Mouse (Mus musculus) myocyte (in vitro differentiated cells): Measurements from ENCODE around the gene Ppp1r26. TPM values are rescaled to one million over a fixed set of nuclear protein-coding genes. Genes with fewer than 3 reads are reported as not detected.

ENCODE experiments used
- H3K27me3 ChIP-seq: one replicate; pipeline ENCODE4 v1.6.1; 2011; ENCODE audit not compliant: control insufficient read depth, insufficient read depth, insufficient read length
- H3K36me3 ChIP-seq: one replicate; pipeline ENCODE4 v1.6.1; 2011; ENCODE audit not compliant: control insufficient read depth, insufficient read depth
- H3K4me2 ChIP-seq: one replicate; pipeline ENCODE4 v1.6.1; 2011; ENCODE audit warnings: low read depth, control low read depth
- H3K4me3 ChIP-seq: one replicate; pipeline ENCODE4 v1.5.1; 2011; ENCODE audit warnings: mild to moderate bottlenecking, control low read depth, moderate library complexity
- H3K79me2 ChIP-seq: one replicate; pipeline ENCODE4 v1.6.1; 2011; ENCODE audit not compliant: control insufficient read depth, insufficient read depth
- H3ac ChIP-seq: one replicate; pipeline ENCODE4 v1.6.1; 2011; ENCODE audit not compliant: control insufficient read depth, insufficient read length
- CEBPB ChIP-seq: IDR thresholded peaks from 2 replicates; pipeline ENCODE4 v1.6.1; 2011; ENCODE audit warnings: mild to moderate bottlenecking, moderate library complexity; ENCODE audit not compliant: poor library complexity, insufficient read depth, severe bottlenecking
- E2F4 ChIP-seq: IDR thresholded peaks from one replicate; pipeline ENCODE4 v1.6.1; 2011; ENCODE audit warnings: mild to moderate bottlenecking, control low read depth, moderate library complexity; ENCODE audit not compliant: insufficient read depth
- MAX ChIP-seq: IDR thresholded peaks from one replicate; pipeline ENCODE4 v1.6.1; 2011; ENCODE audit warnings: low read depth, mild to moderate bottlenecking, control low read depth
- MYOD1 ChIP-seq, 3 experiments: IDR thresholded peaks; one replicate each; pipeline ENCODE4 v1.6.1; 2011; ENCODE audit warnings: control low read depth in 2 of 3, low read depth in 2 of 3, mild to moderate bottlenecking in 2 of 3, moderate library complexity in 1 of 3; ENCODE audit not compliant: insufficient read length in 2 of 3, control insufficient read depth in 1 of 3
- MYOG ChIP-seq, 3 experiments: IDR thresholded peaks; one replicate each; pipeline ENCODE4 v1.6.1; 2011; ENCODE audit warnings: control low read depth in 2 of 3, low read depth in 2 of 3, mild to moderate bottlenecking in 2 of 3; ENCODE audit not compliant: insufficient read length in 2 of 3, control insufficient read depth in 1 of 3, insufficient read depth in 1 of 3
- POLR2A ChIP-seq: IDR thresholded peaks from one replicate; pipeline ENCODE4 v1.6.1; 2011; ENCODE audit warnings: low read depth, mild to moderate bottlenecking, control low read depth, moderate library complexity; ENCODE audit not compliant: insufficient read length
- POLR2AphosphoS2 ChIP-seq: IDR thresholded peaks from one replicate; pipeline ENCODE4 v1.6.1; 2011; ENCODE audit warnings: low read depth, control low read depth; ENCODE audit not compliant: insufficient read length
- REST ChIP-seq: IDR thresholded peaks from one replicate; pipeline ENCODE4 v1.6.1; 2011; ENCODE audit warnings: mild to moderate bottlenecking, control low read depth, moderate library complexity; ENCODE audit not compliant: insufficient read depth, insufficient read length
- SRF ChIP-seq: IDR thresholded peaks from one replicate; pipeline ENCODE4 v1.6.1; 2011; ENCODE audit warnings: low read depth; ENCODE audit not compliant: control insufficient read depth, insufficient read length
- TCF12 ChIP-seq: IDR thresholded peaks from one replicate; pipeline ENCODE4 v1.6.1; 2011; ENCODE audit warnings: mild to moderate bottlenecking, control low read depth; ENCODE audit not compliant: poor library complexity, insufficient read depth, severe bottlenecking
- TCF3 ChIP-seq: IDR thresholded peaks from one replicate; pipeline ENCODE4 v1.6.1; 2011; ENCODE audit warnings: low read depth, control low read depth; ENCODE audit not compliant: insufficient read length
- USF1 ChIP-seq: IDR thresholded peaks from one replicate; pipeline ENCODE4 v1.6.1; 2011; ENCODE audit warnings: low read depth, mild to moderate bottlenecking, control low read depth, moderate library complexity
- polyA plus RNA-seq: library from polyadenylated mRNA; unstranded; fragments of >200 nt; fragmentation: generic; extraction: Trizol; gene quantifications from one replicate; pipeline ENCODE4 v1.2.1, GENCODE M21; 2012; ENCODE audit warnings: missing spikeins

Ppp1r26 gene
- polyA plus RNA-seq, 1 experiment = not detected

DNA sequence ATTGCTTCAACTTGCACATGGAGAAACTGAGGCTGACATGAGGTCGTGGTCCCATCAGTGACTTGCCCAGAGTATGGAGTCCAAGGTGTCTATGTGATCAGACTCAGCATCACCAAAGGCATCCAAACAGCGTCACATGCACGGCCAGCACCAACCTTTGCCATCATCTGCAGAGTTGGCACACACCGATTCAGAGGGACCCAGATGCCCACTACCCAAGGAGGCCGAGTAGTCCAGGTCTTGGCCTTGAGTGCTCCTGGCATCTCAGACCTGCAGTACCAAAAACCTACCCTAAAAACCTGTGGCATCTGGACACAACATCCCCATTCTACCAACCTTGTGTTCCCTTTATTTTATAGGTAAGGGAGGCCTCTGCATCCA is 31.9 kb upstream of the Ppp1r26 start:
- Histone ChIP-seq H3ac (no peak overlapping the region), H3K27me3 (no peaks in the 10 kb centered on the region), H3K36me3 (no peaks in the 10 kb centered on the region), H3K4me3 (no peak overlapping the region), H3K79me2 (no peaks in the 10 kb centered on the region), H3K4me2 (no peak overlapping the region)
- TF ChIP-seq MYOD1 (IDR thresholded peaks at IDR 0.05; ENCODE audit: control insufficient read depth in 1 of 3, insufficient read length in 2 of 3, low read depth in 2 of 3) = no peak
- no peak for TF ChIP-seq USF1
- no peak for TF ChIP-seq SRF
- no peak for TF ChIP-seq MYOG (IDR thresholded peaks at IDR 0.05; ENCODE audit: control insufficient read depth in 1 of 3, insufficient read depth in 1 of 3, insufficient read length in 2 of 3, low read depth in 2 of 3)
- no peak for TF ChIP-seq REST
- TF ChIP-seq MAX = no peak
- TF ChIP-seq E2F4 = no peak
- TF ChIP-seq POLR2AphosphoS2 = no peak
- TF ChIP-seq TCF3 = no peak
- no peak for TF ChIP-seq POLR2A
- no peak for TF ChIP-seq CEBPB
- no peak for TF ChIP-seq TCF12

DNA sequence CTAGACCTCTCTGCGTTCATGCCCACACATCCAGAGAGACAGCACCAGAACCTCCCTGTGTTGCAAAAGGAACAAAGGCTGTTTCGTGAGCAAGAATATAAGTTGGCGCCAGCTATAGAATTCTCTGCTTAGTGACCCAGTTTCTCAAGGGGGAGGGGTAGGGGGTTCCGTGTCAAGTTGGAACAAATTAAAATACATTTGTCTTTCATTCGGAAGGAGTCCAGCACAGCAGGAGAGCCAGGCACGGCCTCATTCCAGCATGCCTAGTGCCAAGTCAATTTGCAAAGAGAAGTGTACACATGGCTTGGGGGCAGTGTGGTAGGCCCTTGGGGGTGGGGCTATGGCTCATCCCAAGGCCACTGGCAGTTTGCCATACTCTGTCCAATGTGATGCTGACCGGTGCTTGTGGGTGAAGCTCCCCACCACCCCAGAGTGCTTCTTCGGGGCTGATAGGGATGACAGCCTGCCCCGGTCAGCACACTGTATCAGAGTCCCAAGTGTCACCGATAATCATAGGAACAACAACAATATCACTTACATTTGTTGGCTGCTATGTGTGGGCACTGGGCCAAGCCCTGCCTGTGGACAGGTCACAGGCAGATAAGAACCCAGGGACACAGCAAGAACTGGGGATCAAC is 31.1 kb upstream of the Ppp1r26 start:
- H3K4me2 ChIP-seq = no peak overlapping the region
- no peaks in the 10 kb centered on the region for H3K27me3 ChIP-seq
- TF ChIP-seq POLR2A (no peak), TCF3 (no peak), MAX (no peak), POLR2AphosphoS2 (no peak), SRF (no peak), E2F4 (no peak), MYOG (IDR thresholded peaks at IDR 0.05; ENCODE audit: control insufficient read depth in 1 of 3, insufficient read depth in 1 of 3, insufficient read length in 2 of 3, low read depth in 2 of 3) (no peak), REST (no peak), TCF12 (no peak), MYOD1 (IDR thresholded peaks at IDR 0.05; ENCODE audit: control insufficient read depth in 1 of 3, insufficient read length in 2 of 3, low read depth in 2 of 3) (no peak), USF1 (no peak), CEBPB (no peak)
- no peaks in the 10 kb centered on the region for H3K79me2 ChIP-seq
- H3ac ChIP-seq = no peak overlapping the region
- no peak overlapping the region for H3K4me3 ChIP-seq
- H3K36me3 ChIP-seq = no peaks in the 10 kb centered on the region

- TF ChIP-seq MAX (no peak), POLR2A (no peak), CEBPB (no peak), SRF (no peak), MYOG (IDR thresholded peaks at IDR 0.05; ENCODE audit: control insufficient read depth in 1 of 3, insufficient read depth in 1 of 3, insufficient read length in 2 of 3, low read depth in 2 of 3) (no peak), REST (no peak), USF1 (no peak), MYOD1 (IDR thresholded peaks at IDR 0.05; ENCODE audit: control insufficient read depth in 1 of 3, insufficient read length in 2 of 3, low read depth in 2 of 3) (no peak), TCF3 (no peak)
- no peak overlapping the region for H3K4me2 ChIP-seq
- no peak overlapping the region for H3K4me3 ChIP-seq
- no peak overlapping the region for H3ac ChIP-seq
- H3K79me2 ChIP-seq = no peaks in the 10 kb centered on the region
- no peaks in the 10 kb centered on the region for H3K36me3 ChIP-seq
- H3K27me3 ChIP-seq = no peaks in the 10 kb centered on the region
These were observed 30.1 kb upstream of the Ppp1r26 start for GRCm38 (mm10) chr2:28416511-28416910.

DNA sequence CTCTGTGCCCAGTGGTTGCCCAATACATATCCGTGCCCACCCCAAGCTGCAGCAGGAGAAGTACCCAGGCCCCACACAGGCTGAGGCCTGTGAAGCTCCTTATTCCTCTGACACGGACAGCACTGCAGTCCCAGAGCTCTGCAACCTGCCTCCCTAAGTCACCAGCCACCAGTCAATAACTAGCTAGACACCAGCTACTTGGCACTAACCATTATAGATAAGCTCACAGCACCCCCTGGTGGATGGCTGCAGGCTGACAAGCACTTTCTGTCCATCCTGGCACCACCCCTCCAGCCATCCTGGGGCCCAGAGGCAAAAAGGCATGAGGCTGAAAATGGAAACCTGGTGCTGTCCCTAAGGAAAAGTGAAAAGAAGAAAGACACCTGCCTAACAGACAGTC is 28.6 kb upstream of the Ppp1r26 start:
- no peaks in the 10 kb centered on the region for H3K79me2 ChIP-seq
- H3K36me3 ChIP-seq = no peaks in the 10 kb centered on the region
- TF ChIP-seq SRF (no peak), REST (no peak), MYOG (IDR thresholded peaks at IDR 0.05; ENCODE audit: control insufficient read depth in 1 of 3, insufficient read depth in 1 of 3, insufficient read length in 2 of 3, low read depth in 2 of 3) (no peak), CEBPB (no peak)
- H3K27me3 ChIP-seq = peaks cover 3% of the 10 kb centered on the region
- no peak overlapping the region for H3K4me3 ChIP-seq
- H3K4me2 ChIP-seq = no peak overlapping the region
- no peak overlapping the region for H3ac ChIP-seq

DNA sequence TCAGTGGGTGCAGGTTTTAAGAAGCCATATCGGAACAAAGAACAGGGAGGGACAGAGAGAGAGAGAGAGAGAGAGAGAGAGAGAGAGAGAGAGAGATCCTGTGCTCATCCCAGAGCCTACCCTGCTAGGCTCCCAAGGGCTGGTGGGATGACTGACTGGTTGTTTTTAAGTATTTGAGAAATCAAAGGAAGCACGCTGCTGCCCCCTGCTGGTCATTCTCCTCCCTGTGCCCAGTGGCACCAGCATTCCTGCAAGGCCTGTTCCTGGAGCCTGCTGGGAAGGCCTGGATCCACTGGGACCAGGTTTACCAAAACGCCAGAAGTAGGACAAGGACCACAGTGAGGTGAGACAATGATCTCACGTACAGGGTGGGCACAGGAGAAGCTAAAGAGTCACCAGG is 26.7 kb upstream of the Ppp1r26 start:
- Histone ChIP-seq H3ac (no peak overlapping the region), H3K79me2 (no peaks in the 10 kb centered on the region), H3K4me2 (no peak overlapping the region), H3K27me3 (peaks cover 4% of the 10 kb centered on the region), H3K4me3 (no peak overlapping the region), H3K36me3 (no peaks in the 10 kb centered on the region)
- no peak for TF ChIP-seq MAX
- no peak for TF ChIP-seq TCF12
- TF ChIP-seq E2F4 = no peak
- no peak for TF ChIP-seq POLR2A
